Mouse (Mus musculus): ENCODE measurements around the gene Itga6. TPM values are rescaled to one million over a fixed set of nuclear protein-coding genes. Genes with fewer than 3 reads are reported as not detected.

The Itga6 gene
- polyA plus RNA-seq, 1 experiment from 2014 or later = 17.7 TPM

DNA sequence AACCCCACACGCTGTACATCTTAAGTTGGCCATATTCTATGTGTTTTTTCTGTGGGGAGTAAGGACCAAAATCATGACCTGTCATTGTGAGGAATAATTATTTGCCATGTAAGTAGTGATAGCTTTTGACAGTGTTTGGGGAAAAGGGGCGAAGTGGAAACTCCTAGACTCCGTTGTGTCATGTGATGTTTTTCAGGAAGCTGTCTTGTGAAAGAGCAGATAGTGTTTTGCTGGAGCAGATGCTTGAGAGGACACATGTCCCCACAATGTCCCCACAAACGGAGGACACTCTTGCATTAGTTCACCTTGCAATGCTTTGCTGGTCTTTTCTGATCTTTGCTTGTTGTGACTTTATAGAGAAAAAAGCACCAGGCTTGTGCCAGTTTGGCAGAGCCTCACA is 7.7 kb downstream of the Itga6 start:
- Histone ChIP-seq H3K27ac (ENCODE audit: low read length) (no peak overlapping the region), H3K4me1 (ENCODE audit: control insufficient read depth, insufficient read depth, low read length) (peaks cover 5% of the 10 kb centered on the region), H3K4me2 (ENCODE audit: low read length) (no peak overlapping the region), H3K36me3 (ENCODE audit: control insufficient read depth, insufficient read depth, low read length) (no peaks in the 10 kb centered on the region), H3K9ac (ENCODE audit: low read depth, low read length) (no peak overlapping the region), H3K27me3 (ENCODE audit: control insufficient read depth, insufficient read depth, low read depth, low read length) (no peaks in the 10 kb centered on the region), H3K9me3 (replicated peaks; ENCODE audit: control insufficient read depth, low read length, poor library complexity, severe bottlenecking) (no peaks in the 10 kb centered on the region), H3K4me3 (ENCODE audit: low read depth, low read length) (no peak overlapping the region)
- no peak for ATAC-seq
- WGBS = 90% methylated on average over 4 of the region's 4 CpGs

- no peaks in the 10 kb centered on the region for H3K9me3 ChIP-seq (replicated peaks; ENCODE audit: control insufficient read depth, low read length, poor library complexity, severe bottlenecking)
- no peaks in the 10 kb centered on the region for H3K27me3 ChIP-seq (ENCODE audit: control insufficient read depth, insufficient read depth, low read depth, low read length)
- H3K9ac ChIP-seq (ENCODE audit: low read depth, low read length) = no peak overlapping the region
- 85% methylated on average over 4 of the region's 4 CpGs for WGBS
- no peak for ATAC-seq
- H3K36me3 ChIP-seq (ENCODE audit: control insufficient read depth, insufficient read depth, low read length) = no peaks in the 10 kb centered on the region
- H3K4me3 ChIP-seq (ENCODE audit: low read depth, low read length) = no peak overlapping the region
- no peak overlapping the region for H3K27ac ChIP-seq (ENCODE audit: low read length)
- H3K4me2 ChIP-seq (ENCODE audit: low read length) = no peak overlapping the region
- H3K4me1 ChIP-seq (ENCODE audit: control insufficient read depth, insufficient read depth, low read length) = no peaks in the 10 kb centered on the region; the same call in 1 of the 2 replicates
These were observed 10.3 kb downstream of the Itga6 start for GRCm38 (mm10) chr2:71755748-71756147.

DNA sequence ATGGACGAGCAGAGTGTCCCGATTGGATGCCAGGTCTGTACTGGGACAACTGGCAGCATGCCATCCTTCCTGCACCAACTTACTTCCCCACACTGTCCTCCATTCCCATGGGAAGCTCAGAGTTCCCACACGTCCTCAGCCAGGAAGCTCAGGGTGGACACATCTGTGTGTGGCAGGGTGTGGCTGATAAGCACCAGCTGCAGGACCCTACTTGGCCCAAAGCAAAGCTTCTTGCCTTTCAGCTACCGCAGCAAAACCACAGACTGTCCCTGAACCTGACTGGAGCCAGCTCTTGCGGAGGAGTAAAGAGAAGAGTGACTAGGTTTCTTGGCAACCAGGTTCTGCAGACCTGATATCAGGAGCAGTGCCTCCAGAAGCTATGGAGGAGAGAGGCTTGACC is 11.7 kb downstream of the Itga6 start:
- no peak for ATAC-seq
- H3K4me1 ChIP-seq (ENCODE audit: control insufficient read depth, insufficient read depth, low read length) = no peaks in the 10 kb centered on the region; the same call in 1 of the 2 replicates
- no peaks in the 10 kb centered on the region for H3K27me3 ChIP-seq (ENCODE audit: control insufficient read depth, insufficient read depth, low read depth, low read length)
- no peak overlapping the region for H3K4me2 ChIP-seq (ENCODE audit: low read length)
- H3K27ac ChIP-seq (ENCODE audit: low read length) = no peak overlapping the region
- no peak overlapping the region for H3K4me3 ChIP-seq (ENCODE audit: low read depth, low read length)
- no peaks in the 10 kb centered on the region for H3K9me3 ChIP-seq (replicated peaks; ENCODE audit: control insufficient read depth, low read length, poor library complexity, severe bottlenecking)
- H3K9ac ChIP-seq (ENCODE audit: low read depth, low read length) = no peak overlapping the region
- 79% methylated on average over 5 of the region's 5 CpGs for WGBS
- H3K36me3 ChIP-seq (ENCODE audit: control insufficient read depth, insufficient read depth, low read length) = no peaks in the 10 kb centered on the region

DNA sequence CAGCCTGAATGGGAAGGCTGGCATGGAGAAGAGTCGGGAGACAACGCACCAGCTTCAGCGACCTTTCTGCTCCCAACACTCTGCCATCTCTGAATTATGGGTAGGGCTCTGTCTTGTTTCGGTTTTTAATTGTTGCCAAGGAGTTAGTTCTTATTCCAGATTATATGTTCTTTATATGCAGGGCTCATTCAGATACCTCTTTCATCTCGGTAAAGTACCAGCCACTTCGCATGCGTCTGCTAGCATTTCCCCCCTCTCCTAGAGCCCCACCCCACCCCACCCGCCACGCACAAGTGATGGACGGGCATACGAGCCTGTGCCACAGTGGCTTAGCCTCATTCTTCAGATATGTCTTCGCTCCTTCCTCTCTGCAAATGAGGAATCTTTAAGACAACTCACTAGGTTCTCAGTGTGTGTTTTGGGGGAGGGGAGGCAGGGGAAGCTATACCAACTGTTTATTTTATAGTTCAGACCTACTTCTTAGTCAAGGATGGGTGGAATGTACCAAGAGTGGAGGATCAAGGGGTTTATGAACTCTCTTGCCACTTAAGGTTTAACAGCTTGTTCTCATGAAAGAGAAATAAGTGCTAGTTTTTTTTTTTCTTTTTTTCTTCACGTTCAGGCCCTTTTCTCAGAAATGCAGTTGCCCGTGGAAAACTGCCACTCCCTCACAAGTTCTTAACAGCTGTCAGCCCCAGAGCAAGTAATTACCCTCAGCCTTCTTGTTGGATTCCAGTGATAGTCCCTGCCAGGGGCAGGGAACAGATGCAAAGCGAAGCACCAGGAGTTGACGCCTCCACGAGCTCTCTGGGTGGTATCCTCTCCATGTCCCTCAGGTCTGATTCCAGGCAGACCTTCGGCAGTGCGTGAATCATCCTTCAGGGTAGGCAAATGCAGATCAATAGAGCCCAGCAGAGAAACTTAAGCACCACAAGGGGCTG is 13.4 kb downstream of the Itga6 start:
- no peak overlapping the region for H3K9ac ChIP-seq (ENCODE audit: low read depth, low read length)
- no peaks in the 10 kb centered on the region for H3K9me3 ChIP-seq (replicated peaks; ENCODE audit: control insufficient read depth, low read length, poor library complexity, severe bottlenecking)
- H3K27ac ChIP-seq (ENCODE audit: low read length) = no peak overlapping the region
- H3K4me2 ChIP-seq (ENCODE audit: low read length) = no peak overlapping the region
- ATAC-seq = no peak
- WGBS = 53% methylated on average over 19 of the region's 19 CpGs
- H3K4me1 ChIP-seq (ENCODE audit: control insufficient read depth, insufficient read depth, low read length) = no peaks in the 10 kb centered on the region; the same call in 1 of the 2 replicates
- no peaks in the 10 kb centered on the region for H3K36me3 ChIP-seq (ENCODE audit: control insufficient read depth, insufficient read depth, low read length)
- no peak overlapping the region for H3K4me3 ChIP-seq (ENCODE audit: low read depth, low read length)
- H3K27me3 ChIP-seq (ENCODE audit: control insufficient read depth, insufficient read depth, low read depth, low read length) = no peaks in the 10 kb centered on the region

DNA sequence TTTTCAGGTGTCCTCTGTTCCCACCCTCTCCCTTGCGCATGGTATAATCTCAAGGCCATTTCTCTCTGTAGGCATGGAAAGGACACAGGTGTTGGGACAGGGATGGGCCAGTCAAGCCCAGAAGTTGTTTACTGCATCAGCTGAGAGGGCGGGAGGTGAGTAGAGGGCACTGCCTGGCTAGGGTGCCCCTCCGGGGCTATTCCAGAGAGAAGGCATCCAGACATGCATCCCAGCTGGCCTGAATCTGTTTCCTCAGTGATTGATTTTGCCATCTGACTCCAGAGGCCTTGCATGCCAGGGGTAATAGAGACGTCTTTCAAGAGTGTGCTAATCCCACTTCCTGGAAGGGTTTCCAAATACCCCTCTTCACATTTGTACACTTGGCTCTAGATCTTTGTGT is 14.7 kb downstream of the Itga6 start:
- no peaks in the 10 kb centered on the region for H3K27me3 ChIP-seq (ENCODE audit: control insufficient read depth, insufficient read depth, low read depth, low read length)
- WGBS = 75% methylated on average over 4 of the region's 4 CpGs

DNA sequence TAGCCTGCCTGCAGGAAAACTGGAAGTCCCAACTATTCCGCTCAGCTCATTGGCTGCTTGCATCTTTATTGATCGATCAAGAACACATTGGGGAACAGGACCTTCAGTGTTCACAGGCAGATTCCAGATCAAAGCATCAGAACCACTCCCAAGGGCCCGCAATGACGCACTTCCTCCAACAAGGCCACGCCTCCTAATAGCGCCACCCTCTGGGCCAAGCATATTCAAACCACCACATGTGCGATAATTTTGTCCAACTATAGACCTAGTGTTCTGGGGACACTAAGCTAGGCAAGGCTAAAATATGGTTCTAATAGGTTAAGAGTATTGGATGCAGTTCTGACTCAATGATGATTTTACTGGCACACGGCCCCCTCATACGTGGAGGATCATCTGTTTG is 15.7 kb downstream of the Itga6 start:
- H3K4me2 ChIP-seq (ENCODE audit: low read length) = no peak overlapping the region
- no peaks in the 10 kb centered on the region; the same call in 1 of the 2 replicates for H3K4me1 ChIP-seq (ENCODE audit: control insufficient read depth, insufficient read depth, low read length)
- no peak overlapping the region for H3K4me3 ChIP-seq (ENCODE audit: low read depth, low read length)
- H3K27me3 ChIP-seq (ENCODE audit: control insufficient read depth, insufficient read depth, low read depth, low read length) = no peaks in the 10 kb centered on the region
- H3K9me3 ChIP-seq (replicated peaks; ENCODE audit: control insufficient read depth, low read length, poor library complexity, severe bottlenecking) = no peaks in the 10 kb centered on the region
- WGBS = 95% methylated on average over 9 of the region's 9 CpGs
- no peak overlapping the region for H3K27ac ChIP-seq (ENCODE audit: low read length)
- ATAC-seq = no peak
- no peaks in the 10 kb centered on the region for H3K36me3 ChIP-seq (ENCODE audit: control insufficient read depth, insufficient read depth, low read length)
- no peak overlapping the region for H3K9ac ChIP-seq (ENCODE audit: low read depth, low read length)

More for the DNA sequence above, 14.7 kb downstream of the Itga6 start:
- Histone ChIP-seq H3K4me2 (ENCODE audit: low read length) (no peak overlapping the region), H3K9ac (ENCODE audit: low read depth, low read length) (no peak overlapping the region), H3K4me3 (ENCODE audit: low read depth, low read length) (no peak overlapping the region), H3K36me3 (ENCODE audit: control insufficient read depth, insufficient read depth, low read length) (no peaks in the 10 kb centered on the region), H3K4me1 (ENCODE audit: control insufficient read depth, insufficient read depth, low read length) (no peaks in the 10 kb centered on the region; the same call in 1 of the 2 replicates), H3K9me3 (replicated peaks; ENCODE audit: control insufficient read depth, low read length, poor library complexity, severe bottlenecking) (no peaks in the 10 kb centered on the region), H3K27ac (ENCODE audit: low read length) (no peak overlapping the region)
- ATAC-seq = no peak

GRCm38 (mm10) chr2:71764525-71764924 is 19.1 kb downstream of the Itga6 start:
- Histone ChIP-seq H3K36me3 (ENCODE audit: control insufficient read depth, insufficient read depth, low read length) (no peaks in the 10 kb centered on the region), H3K9me3 (replicated peaks; ENCODE audit: control insufficient read depth, low read length, poor library complexity, severe bottlenecking) (no peaks in the 10 kb centered on the region), H3K27ac (ENCODE audit: low read length) (no peak overlapping the region), H3K4me1 (ENCODE audit: control insufficient read depth, insufficient read depth, low read length) (no peaks in the 10 kb centered on the region), H3K9ac (ENCODE audit: low read depth, low read length) (no peak overlapping the region), H3K4me3 (ENCODE audit: low read depth, low read length) (no peak overlapping the region), H3K27me3 (ENCODE audit: control insufficient read depth, insufficient read depth, low read depth, low read length) (no peaks in the 10 kb centered on the region), H3K4me2 (ENCODE audit: low read length) (no peak overlapping the region)
- ATAC-seq = no peak
- 77% methylated on average over 5 of the region's 5 CpGs for WGBS

DNA sequence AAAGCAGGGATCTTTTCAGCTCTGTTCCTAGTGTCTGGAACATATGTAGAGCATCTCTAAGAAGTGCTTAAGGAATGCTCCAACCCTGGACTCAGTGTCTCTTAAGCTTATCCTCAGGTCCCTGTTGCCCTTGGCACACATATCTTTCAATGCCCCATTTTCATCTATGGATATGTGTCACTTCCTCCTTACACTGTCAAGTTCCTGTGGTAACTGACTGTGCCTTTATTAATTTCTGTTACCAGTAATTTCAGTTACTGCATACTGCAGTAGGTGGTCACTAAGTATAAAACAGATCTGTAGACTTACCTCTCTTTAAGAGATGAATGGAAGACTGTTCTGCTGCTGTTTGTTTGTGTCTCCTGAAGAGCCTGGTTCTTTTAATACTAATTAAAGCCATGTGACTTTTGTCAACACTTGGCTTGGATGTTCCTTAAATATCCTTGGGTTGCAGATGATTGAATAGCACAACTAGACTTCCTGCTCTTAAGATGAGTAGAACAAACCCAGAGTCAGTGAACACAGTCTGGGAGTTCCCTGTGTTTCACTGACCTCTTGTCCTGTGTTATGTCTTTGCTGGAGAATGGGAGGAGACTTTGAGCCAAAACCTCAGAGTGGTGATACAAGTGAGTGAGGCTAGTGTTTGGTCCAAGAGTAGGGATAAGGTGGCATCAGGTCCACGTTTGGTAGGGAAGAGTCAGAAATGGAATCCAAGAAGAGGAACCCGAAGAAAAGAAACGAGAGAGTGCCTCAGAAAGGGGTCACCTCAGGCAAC is 19.7 kb downstream of the Itga6 start:
- Histone ChIP-seq H3K4me1 (ENCODE audit: control insufficient read depth, insufficient read depth, low read length) (no peaks in the 10 kb centered on the region), H3K27ac (ENCODE audit: low read length) (no peak overlapping the region), H3K9me3 (replicated peaks; ENCODE audit: control insufficient read depth, low read length, poor library complexity, severe bottlenecking) (no peaks in the 10 kb centered on the region), H3K4me3 (ENCODE audit: low read depth, low read length) (no peak overlapping the region), H3K36me3 (ENCODE audit: control insufficient read depth, insufficient read depth, low read length) (no peaks in the 10 kb centered on the region), H3K9ac (ENCODE audit: low read depth, low read length) (no peak overlapping the region), H3K27me3 (ENCODE audit: control insufficient read depth, insufficient read depth, low read depth, low read length) (no peaks in the 10 kb centered on the region), H3K4me2 (ENCODE audit: low read length) (no peak overlapping the region)
- 84% methylated on average over 3 of the region's 3 CpGs for WGBS
- no peak for ATAC-seq

DNA sequence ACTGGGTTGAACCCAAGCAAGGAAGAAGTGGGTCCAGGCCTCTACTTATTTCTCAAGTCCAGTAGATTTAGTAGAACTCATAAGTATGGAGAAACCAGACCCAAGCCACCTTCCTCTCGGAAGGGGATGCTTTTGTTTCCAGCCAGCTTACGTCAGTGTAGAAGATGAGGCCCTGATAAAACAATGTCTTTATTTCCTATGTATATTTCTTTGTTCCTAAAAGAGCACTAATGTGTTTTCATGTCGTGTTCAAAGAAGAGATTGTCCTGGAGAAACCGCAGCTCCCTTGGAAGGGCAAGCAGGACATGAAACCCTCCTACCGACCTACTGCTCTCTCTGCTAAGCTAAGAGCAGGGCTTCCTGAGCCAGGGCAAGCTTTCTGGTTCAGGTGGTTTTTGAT is 20.6 kb downstream of the Itga6 start:
- 87% methylated on average over 5 of the region's 5 CpGs for WGBS
- ATAC-seq = no peak

More for the DNA sequence above, 20.6 kb downstream of the Itga6 start:
- Histone ChIP-seq H3K27ac (ENCODE audit: low read length) (no peak overlapping the region), H3K9ac (ENCODE audit: low read depth, low read length) (no peak overlapping the region), H3K4me2 (ENCODE audit: low read length) (no peak overlapping the region), H3K9me3 (replicated peaks; ENCODE audit: control insufficient read depth, low read length, poor library complexity, severe bottlenecking) (no peaks in the 10 kb centered on the region), H3K36me3 (ENCODE audit: control insufficient read depth, insufficient read depth, low read length) (no peaks in the 10 kb centered on the region), H3K27me3 (ENCODE audit: control insufficient read depth, insufficient read depth, low read depth, low read length) (no peaks in the 10 kb centered on the region), H3K4me1 (ENCODE audit: control insufficient read depth, insufficient read depth, low read length) (no peaks in the 10 kb centered on the region), H3K4me3 (ENCODE audit: low read depth, low read length) (no peak overlapping the region)
